Mouse (Mus musculus) cerebellum, adult 2 months (tissue): ENCODE results near the gene Ttc23l.

Experiments
- CTCF ChIP-seq: fragments of 200-500 bp; IDR thresholded peaks from 2 replicates; pipeline ENCODE4 v1.5.1; 2011; ENCODE audit warnings: low read depth, mild to moderate bottlenecking, control low read depth, low read length, moderate library complexity, borderline replicate concordance; ENCODE audit not compliant: insufficient read depth
- POLR2A ChIP-seq: fragments of 200-500 bp; IDR thresholded peaks from 2 replicates; pipeline ENCODE4 v1.6.1; 2011; ENCODE audit warnings: low read length, control low read depth, borderline replicate concordance; ENCODE audit not compliant: insufficient read depth

DNA sequence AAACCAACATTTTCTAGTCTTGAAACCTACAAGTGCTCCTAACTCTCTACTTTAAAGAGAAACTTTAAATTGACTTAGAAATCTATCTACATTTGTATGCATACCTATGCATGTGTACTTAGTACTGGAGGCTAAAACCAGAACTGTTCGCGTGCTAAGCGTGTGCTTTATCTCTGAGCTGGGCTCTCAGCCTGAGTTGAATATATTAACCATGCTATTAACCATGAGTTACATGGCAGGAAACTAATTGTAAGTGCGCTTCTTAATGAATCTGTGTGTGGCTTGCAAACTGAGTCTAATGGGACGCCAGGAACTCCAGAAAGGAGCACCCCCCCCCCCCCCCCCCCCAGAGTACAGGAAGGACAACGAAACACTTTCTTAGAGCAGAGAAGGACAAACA, 36.9 kb upstream of the Ttc23l start:
- TF ChIP-seq POLR2A = no peak
- no peak for TF ChIP-seq CTCF
